Mouse (Mus musculus): ENCODE data around the gene Ccdc33. TPM values are rescaled to one million over a fixed set of nuclear protein-coding genes. Genes with fewer than 3 reads are reported as not detected.
A peak's percentile ranks its signal among the peaks of the same experiment; 100 is the strongest.

Ccdc33 gene
- polyA plus RNA-seq, 1 experiment from 2014 or later: 0.17 TPM

DNA sequence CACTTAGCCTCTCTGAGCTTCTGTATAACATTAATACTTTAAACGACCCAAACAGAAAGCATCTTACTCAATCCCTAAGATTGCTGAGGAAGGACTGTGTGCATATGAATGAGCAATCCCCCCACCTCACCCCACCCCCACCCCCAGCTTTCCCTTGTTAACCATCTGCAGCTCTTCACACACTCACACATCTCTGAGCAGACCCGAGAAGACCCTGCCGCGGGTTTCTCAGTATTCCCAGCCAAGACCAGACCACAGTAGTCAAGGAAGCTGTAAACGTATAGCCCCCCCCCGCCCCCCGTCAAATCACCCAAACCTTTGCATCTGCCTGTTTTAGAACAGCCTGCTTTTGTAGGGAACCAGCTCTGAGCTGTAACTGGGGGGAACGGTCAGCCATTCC, 34.0 kb downstream of the Ccdc33 start:
- Histone ChIP-seq H3K4me1 (ENCODE audit: control insufficient read depth, insufficient read depth, low read length) (peaks cover 28% of the 10 kb centered on the region), H3K4me3 (ENCODE audit: low read depth, low read length) (no peak overlapping the region), H3K36me3 (ENCODE audit: control insufficient read depth, insufficient read depth, low read length) (no peaks in the 10 kb centered on the region), H3K4me2 (ENCODE audit: low read depth, severe bottlenecking) (no peak overlapping the region), H3K9me3 (ENCODE audit: control insufficient read depth, low read length) (no peaks in the 10 kb centered on the region), H3K27ac (replicated peaks; ENCODE audit: low read depth, low read length) (no peak overlapping the region), H3K27me3 (ENCODE audit: control insufficient read depth, insufficient read depth, low read length) (no peaks in the 10 kb centered on the region), H3K9ac (ENCODE audit: low read length) (no peak overlapping the region)
- DNase-seq (ENCODE audit: low spot score) (no peak), ATAC-seq (ENCODE audit: insufficient number of reproducible peaks, low FRiP score, low TSS enrichment, low read depth) (no peak)
- 14% methylated on average over 8 of the region's 8 CpGs for WGBS

DNA sequence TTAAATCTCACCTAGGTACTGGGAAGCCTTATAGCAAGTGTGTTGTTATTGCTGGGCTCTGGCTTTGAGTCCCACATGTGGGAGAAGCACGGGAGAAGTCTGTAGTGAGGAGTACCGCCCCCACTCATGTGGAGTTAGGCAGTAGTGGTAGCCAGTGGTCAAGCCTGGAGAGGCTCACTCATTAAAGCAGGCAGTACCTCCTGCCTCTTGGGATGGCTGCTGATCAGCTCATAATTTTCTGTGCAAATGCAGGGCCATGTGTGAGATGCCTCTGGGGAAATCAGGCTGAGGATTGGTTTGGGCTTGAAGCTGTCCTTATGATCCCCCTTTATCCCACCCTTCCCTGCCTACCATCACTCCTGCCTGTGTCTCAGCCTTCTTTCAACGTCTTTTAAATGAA, 44.1 kb downstream of the Ccdc33 start:
- Histone ChIP-seq H3K27ac (replicated peaks; ENCODE audit: low read depth, low read length) (no peak overlapping the region), H3K27me3 (ENCODE audit: control insufficient read depth, insufficient read depth, low read length) (no peaks in the 10 kb centered on the region)
- no peak for ATAC-seq (ENCODE audit: insufficient number of reproducible peaks, low FRiP score, low TSS enrichment, low read depth)

DNA sequence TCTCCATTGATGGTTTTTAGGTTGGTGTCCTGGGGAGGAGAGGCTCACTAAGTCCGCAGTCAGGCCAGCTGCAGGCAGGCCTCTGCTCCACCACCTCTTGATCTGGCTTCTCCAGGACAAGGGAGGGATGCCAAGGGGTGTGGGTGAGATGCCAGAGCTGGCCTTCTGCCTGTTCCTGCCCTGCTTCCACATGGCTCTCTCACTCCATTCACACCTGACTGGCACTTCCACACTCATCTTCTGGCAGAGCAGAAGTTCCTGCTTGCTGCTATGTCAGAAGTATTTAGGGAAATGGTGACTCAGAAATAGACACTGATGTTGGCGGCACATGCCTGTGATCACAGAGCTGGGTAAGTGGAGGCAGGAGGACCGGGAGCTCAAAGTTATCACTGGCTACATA, 51.1 kb downstream of the Ccdc33 start:
- no peaks in the 10 kb centered on the region; the same call in 1 of the 2 replicates for H3K4me1 ChIP-seq (ENCODE audit: control insufficient read depth, insufficient read depth, low read length)

More for the DNA sequence above, 44.1 kb downstream of the Ccdc33 start:
- H3K4me2 ChIP-seq (ENCODE audit: low read depth, severe bottlenecking): no peak overlapping the region
- DNase-seq (ENCODE audit: low spot score): no peak
- H3K9me3 ChIP-seq (ENCODE audit: control insufficient read depth, low read length): no peaks in the 10 kb centered on the region
- no peak overlapping the region for H3K9ac ChIP-seq (ENCODE audit: low read length)
- WGBS: 47% methylated on average over 3 of the region's 3 CpGs
- no peaks in the 10 kb centered on the region for H3K4me1 ChIP-seq (ENCODE audit: control insufficient read depth, insufficient read depth, low read length)
- no peak overlapping the region for H3K4me3 ChIP-seq (ENCODE audit: low read depth, low read length)
- H3K36me3 ChIP-seq (ENCODE audit: control insufficient read depth, insufficient read depth, low read length): no peaks in the 10 kb centered on the region

DNA sequence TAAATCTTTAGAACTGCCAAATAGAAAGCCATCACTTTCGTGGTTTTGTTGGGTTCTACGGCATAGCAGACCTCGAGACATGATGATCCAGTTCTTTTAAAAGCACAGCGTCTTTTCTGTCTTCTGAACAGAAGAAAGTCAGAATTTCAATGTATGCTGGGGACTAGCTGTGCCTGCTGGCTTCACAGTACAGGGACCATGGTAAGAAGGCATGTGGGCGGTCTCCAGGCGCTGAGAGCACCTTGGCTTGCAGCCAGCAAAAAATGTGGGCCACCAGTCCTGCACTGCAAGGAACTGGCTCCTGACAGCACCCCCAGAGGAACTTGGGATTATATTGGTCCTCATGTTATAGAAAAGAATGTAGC, 51.9 kb downstream of the Ccdc33 start:
- H3K4me1 ChIP-seq (ENCODE audit: control insufficient read depth, insufficient read depth, low read length): no peaks in the 10 kb centered on the region; the same call in 1 of the 2 replicates
- 85% methylated on average over 6 of the region's 6 CpGs for WGBS
- no peak overlapping the region for H3K4me2 ChIP-seq (ENCODE audit: low read depth, severe bottlenecking)
- no peaks in the 10 kb centered on the region for H3K36me3 ChIP-seq (ENCODE audit: control insufficient read depth, insufficient read depth, low read length)
- no peak for ATAC-seq (ENCODE audit: insufficient number of reproducible peaks, low FRiP score, low TSS enrichment, low read depth)
- H3K27ac ChIP-seq (replicated peaks; ENCODE audit: low read depth, low read length): no peak overlapping the region
- H3K4me3 ChIP-seq (ENCODE audit: low read depth, low read length): no peak overlapping the region
- 0 out of 2 replicates have a peak, but pooled peaks cover 2% of the 10 kb centered on the region for H3K27me3 ChIP-seq (ENCODE audit: control insufficient read depth, insufficient read depth, low read length)
- no peak for DNase-seq (ENCODE audit: low spot score)
- H3K9ac ChIP-seq (ENCODE audit: low read length): no peak overlapping the region
- no peaks in the 10 kb centered on the region for H3K9me3 ChIP-seq (ENCODE audit: control insufficient read depth, low read length)

More for the DNA sequence above, 51.1 kb downstream of the Ccdc33 start:
- ATAC-seq (ENCODE audit: insufficient number of reproducible peaks, low FRiP score, low TSS enrichment, low read depth): no peak
- Histone ChIP-seq H3K4me2 (ENCODE audit: low read depth, severe bottlenecking) (no peak overlapping the region), H3K27me3 (ENCODE audit: control insufficient read depth, insufficient read depth, low read length) (0 out of 2 replicates have a peak, but pooled peaks cover 2% of the 10 kb centered on the region), H3K4me3 (ENCODE audit: low read depth, low read length) (no peak overlapping the region), H3K36me3 (ENCODE audit: control insufficient read depth, insufficient read depth, low read length) (no peaks in the 10 kb centered on the region), H3K27ac (replicated peaks; ENCODE audit: low read depth, low read length) (no peak overlapping the region), H3K9ac (ENCODE audit: low read length) (no peak overlapping the region), H3K9me3 (ENCODE audit: control insufficient read depth, low read length) (no peaks in the 10 kb centered on the region)
- no peak for DNase-seq (ENCODE audit: low spot score)
- 89% methylated on average over 3 of the region's 3 CpGs for WGBS

DNA sequence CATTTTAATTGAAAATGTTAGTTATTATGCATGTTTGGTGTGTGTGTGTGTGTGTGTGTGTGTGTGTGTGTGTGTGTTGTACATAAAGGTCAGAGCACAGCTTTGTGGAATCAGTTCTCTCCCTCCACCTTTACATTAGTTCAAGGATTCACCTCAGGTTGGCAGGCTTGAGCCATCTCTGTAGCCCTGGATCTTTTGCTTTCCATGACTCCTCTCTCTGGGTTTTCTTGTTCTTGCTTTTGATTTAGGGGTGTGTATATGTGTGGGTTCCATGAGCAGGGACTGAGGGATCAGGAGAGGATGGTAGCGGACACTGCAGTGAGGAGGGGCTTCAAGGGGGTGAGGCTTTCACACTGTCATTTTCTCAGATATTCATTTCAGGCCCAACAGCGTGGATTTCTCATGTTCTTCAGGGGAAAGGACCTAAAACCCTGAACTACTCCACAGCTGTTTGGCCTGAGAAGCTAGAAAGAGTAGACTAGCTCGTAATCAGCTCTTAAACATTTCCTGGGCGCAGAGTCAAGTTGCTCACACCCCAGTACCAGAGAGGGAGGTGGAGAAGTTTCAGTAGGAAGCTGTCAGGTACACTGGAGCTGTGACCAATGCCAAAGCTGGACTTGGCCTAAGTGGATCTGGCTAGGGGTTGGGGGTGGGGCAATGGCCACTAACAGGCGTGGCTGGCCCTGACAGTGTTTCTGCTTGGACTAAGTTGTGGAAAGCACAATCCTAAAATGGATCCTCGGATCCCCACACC, 52.5 kb downstream of the Ccdc33 start:
- Histone ChIP-seq H3K36me3 (ENCODE audit: control insufficient read depth, insufficient read depth, low read length) (no peaks in the 10 kb centered on the region), H3K9me3 (ENCODE audit: control insufficient read depth, low read length) (no peaks in the 10 kb centered on the region), H3K4me1 (ENCODE audit: control insufficient read depth, insufficient read depth, low read length) (no peaks in the 10 kb centered on the region; the same call in 1 of the 2 replicates), H3K4me3 (ENCODE audit: low read depth, low read length) (no peak overlapping the region), H3K27ac (replicated peaks; ENCODE audit: low read depth, low read length) (no peak overlapping the region), H3K4me2 (ENCODE audit: low read depth, severe bottlenecking) (no peak overlapping the region), H3K9ac (ENCODE audit: low read length) (no peak overlapping the region), H3K27me3 (ENCODE audit: control insufficient read depth, insufficient read depth, low read length) (0 out of 2 replicates have a peak, but pooled peaks cover 2% of the 10 kb centered on the region)
- ATAC-seq (ENCODE audit: insufficient number of reproducible peaks, low FRiP score, low TSS enrichment, low read depth) (no peak), DNase-seq (ENCODE audit: low spot score) (no peak)
- WGBS: 80% methylated on average over 6 of the region's 6 CpGs

DNA sequence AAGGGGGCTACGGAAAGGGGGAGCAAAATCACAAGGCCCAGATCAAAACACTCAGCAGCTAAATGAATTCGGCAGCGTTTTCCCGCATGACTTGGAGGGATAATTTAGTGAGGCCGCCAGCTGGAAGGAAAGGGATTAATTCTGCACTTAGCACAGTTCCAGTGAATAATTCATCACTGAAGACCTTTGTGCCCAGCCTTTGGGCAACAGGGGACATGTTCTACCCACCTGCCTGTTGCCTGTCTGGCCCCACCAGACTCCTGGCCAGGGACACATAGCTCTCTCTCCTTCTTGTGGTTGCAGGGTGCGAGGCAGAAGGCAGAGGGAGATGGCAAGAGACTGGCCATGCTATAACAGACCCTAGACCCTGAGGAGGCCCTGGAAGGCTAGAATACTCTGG, 53.1 kb downstream of the Ccdc33 start:
- Histone ChIP-seq H3K27me3 (ENCODE audit: control insufficient read depth, insufficient read depth, low read length) (0 out of 2 replicates have a peak, but pooled peaks cover 2% of the 10 kb centered on the region), H3K4me2 (ENCODE audit: low read depth, severe bottlenecking) (no peak overlapping the region), H3K27ac (replicated peaks; ENCODE audit: low read depth, low read length) (no peak overlapping the region), H3K9ac (ENCODE audit: low read length) (no peak overlapping the region), H3K36me3 (ENCODE audit: control insufficient read depth, insufficient read depth, low read length) (no peaks in the 10 kb centered on the region), H3K4me1 (ENCODE audit: control insufficient read depth, insufficient read depth, low read length) (no peaks in the 10 kb centered on the region; the same call in 1 of the 2 replicates), H3K4me3 (ENCODE audit: low read depth, low read length) (no peak overlapping the region), H3K9me3 (ENCODE audit: control insufficient read depth, low read length) (no peaks in the 10 kb centered on the region)
- 47% methylated on average over 6 of the region's 6 CpGs for WGBS
- no peak for DNase-seq (ENCODE audit: low spot score)
- no peak for ATAC-seq (ENCODE audit: insufficient number of reproducible peaks, low FRiP score, low TSS enrichment, low read depth)

DNA sequence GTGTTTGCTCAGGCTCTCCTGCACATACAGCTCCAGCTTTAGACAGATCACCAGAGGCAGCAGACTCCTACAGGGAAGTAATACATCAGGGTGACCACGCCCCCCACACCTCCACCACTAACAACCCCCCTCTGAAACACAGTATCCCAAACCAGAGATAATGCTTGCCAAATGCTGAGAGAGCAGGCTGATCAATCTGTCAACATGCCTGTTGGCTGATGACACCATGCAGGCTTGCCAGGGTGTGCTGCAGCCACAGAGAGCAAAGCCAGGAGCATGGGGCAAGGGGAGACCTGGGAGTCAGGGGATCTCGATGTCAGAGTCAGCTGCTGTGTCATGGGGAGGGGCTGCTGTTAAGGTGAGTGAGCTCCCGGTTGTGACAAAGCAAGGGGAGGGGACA, 55.1 kb downstream of the Ccdc33 start, which contains the start of gene Stra6:
TSS of gene Stra6 (plus strand) at position 258 of the 400 bp plus-strand sequence.
- 0 out of 2 replicates have a peak, but pooled peaks cover 2% of the 10 kb centered on the region for H3K27me3 ChIP-seq (ENCODE audit: control insufficient read depth, insufficient read depth, low read length)
- no peaks in the 10 kb centered on the region for H3K9me3 ChIP-seq (ENCODE audit: control insufficient read depth, low read length)
- no peak within 1 kb of the TSS for H3K4me2 ChIP-seq (ENCODE audit: low read depth, severe bottlenecking)
- no peak within 1 kb of the TSS for H3K27ac ChIP-seq (replicated peaks; ENCODE audit: low read depth, low read length)
- 15% methylated on average over 3 of the region's 3 CpGs for WGBS
- no peaks in the 10 kb centered on the region for H3K36me3 ChIP-seq (ENCODE audit: control insufficient read depth, insufficient read depth, low read length)
- no peak within 1 kb of the TSS for H3K9ac ChIP-seq (ENCODE audit: low read length)
- DNase-seq (ENCODE audit: low spot score) (no peak), ATAC-seq (ENCODE audit: insufficient number of reproducible peaks, low FRiP score, low TSS enrichment, low read depth) (no peak)
- no peaks in the 10 kb centered on the region; the same call in 1 of the 2 replicates for H3K4me1 ChIP-seq (ENCODE audit: control insufficient read depth, insufficient read depth, low read length)
- no peak within 1 kb of the TSS for H3K4me3 ChIP-seq (ENCODE audit: low read depth, low read length)

DNA sequence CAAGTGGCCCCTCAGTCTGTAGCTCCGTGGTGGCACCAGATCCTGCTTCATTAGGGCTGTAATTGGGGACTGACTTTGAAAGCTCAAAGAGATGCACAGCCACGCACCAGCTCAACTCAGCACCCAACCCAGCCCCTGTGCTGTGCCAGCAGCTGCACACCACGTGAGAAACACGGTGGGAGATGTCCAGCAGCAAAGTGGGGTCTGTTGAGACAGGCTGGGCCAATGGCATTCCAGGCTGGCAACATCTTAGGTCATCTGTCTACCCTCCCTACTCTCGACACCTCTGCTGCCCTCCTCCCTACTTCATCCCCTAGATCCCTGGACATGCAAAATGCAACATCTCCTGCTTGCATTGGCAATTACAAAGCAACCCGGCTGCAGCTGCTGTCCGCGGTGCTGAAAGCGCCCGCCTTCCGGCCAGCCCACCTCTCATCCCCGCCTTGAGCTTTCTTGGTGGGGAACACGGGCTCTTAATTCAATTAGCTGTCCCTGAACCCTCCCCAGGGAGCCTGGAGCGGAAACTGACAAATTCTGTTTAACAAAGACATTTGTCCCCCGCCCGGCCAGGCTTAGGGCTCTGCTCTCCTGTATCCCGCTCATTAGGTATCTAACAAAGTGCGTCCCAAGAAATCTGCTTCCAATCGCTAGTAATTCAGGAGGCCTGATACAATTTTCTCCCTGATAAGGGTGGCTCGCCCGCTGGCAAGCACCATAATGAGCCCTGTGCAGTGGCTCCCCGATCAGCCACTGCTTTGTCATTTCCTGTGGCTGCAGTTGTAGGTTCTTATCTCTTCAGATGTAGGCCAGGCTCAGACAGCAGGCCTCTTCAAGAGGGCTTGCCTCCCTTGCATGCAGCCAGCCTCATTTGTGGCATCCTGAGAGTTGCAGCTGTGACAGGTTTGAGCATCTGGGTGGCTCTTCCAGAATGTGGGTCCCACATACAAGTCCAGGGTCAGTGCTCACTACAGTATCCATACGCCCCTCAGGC, 57.7 kb downstream of the Ccdc33 start:
- 8% methylated on average over 23 of the region's 23 CpGs for WGBS
- 0 out of 2 replicates have a peak, but pooled peaks cover 2% of the 10 kb centered on the region for H3K27me3 ChIP-seq (ENCODE audit: control insufficient read depth, insufficient read depth, low read length)
- H3K4me3 ChIP-seq (ENCODE audit: low read depth, low read length): no peak overlapping the region

More for the DNA sequence above, 57.7 kb downstream of the Ccdc33 start:
- ATAC-seq (ENCODE audit: insufficient number of reproducible peaks, low FRiP score, low TSS enrichment, low read depth) (no peak), DNase-seq (ENCODE audit: low spot score) (peak; percentile 91)
- H3K4me1 ChIP-seq (ENCODE audit: control insufficient read depth, insufficient read depth, low read length): no peaks in the 10 kb centered on the region; the same call in 1 of the 2 replicates
- H3K27ac ChIP-seq (replicated peaks; ENCODE audit: low read depth, low read length): no peak overlapping the region
- no peaks in the 10 kb centered on the region for H3K36me3 ChIP-seq (ENCODE audit: control insufficient read depth, insufficient read depth, low read length)
- H3K9ac ChIP-seq (ENCODE audit: low read length): no peak overlapping the region
- H3K9me3 ChIP-seq (ENCODE audit: control insufficient read depth, low read length): no peaks in the 10 kb centered on the region
- no peak overlapping the region for H3K4me2 ChIP-seq (ENCODE audit: low read depth, severe bottlenecking)
